Mouse (Mus musculus) ES-E14 (cell line): ENCODE measurements at regions not wholly inside any gene's neighbourhood (a gene's known extent, or its start where the extent isn't known, plus 50 kb on each side); places are given as distances from the start of the nearest gene placed in this dataset.

ENCODE experiments used
- DNase-seq: peaks from one replicate; pipeline ENCODE4 v3.0.0-alpha.2; 2013; ENCODE audit warnings: low read depth, low spot score
- H3K27ac ChIP-seq: 2 replicates; pipeline ENCODE4 v1.5.1; 2012; ENCODE audit warnings: low read depth, mild to moderate bottlenecking, low read length, moderate library complexity, mixed read lengths; ENCODE audit not compliant: poor library complexity, insufficient read depth, severe bottlenecking
- H3K36me3 ChIP-seq: 2 replicates; pipeline ENCODE4 v1.6.1; 2012; ENCODE audit warnings: mild to moderate bottlenecking, low read length, moderate library complexity, mixed read lengths; ENCODE audit not compliant: control insufficient read depth, poor library complexity, insufficient read depth, severe bottlenecking
- H3K4me1 ChIP-seq, 2 experiments: fragments of 150-350 bp in 1 of 2; sonication (generic) in 1 of 2; 2 replicates each; pipeline ENCODE4 v1.6.1; 2012; ENCODE audit warnings: low read length in 2 of 2, mild to moderate bottlenecking in 1 of 2, mixed read lengths in 1 of 2; ENCODE audit not compliant: control insufficient read depth in 2 of 2, insufficient read depth in 2 of 2, poor library complexity in 1 of 2
- H3K4me3 ChIP-seq, 2 experiments: fragments of 150-350 bp in 1 of 2; sonication (generic) in 1 of 2; 2 replicates each; pipeline ENCODE4 v1.5.1; 2012; ENCODE audit warnings: low read length in 2 of 2, low read depth in 1 of 2, mild to moderate bottlenecking in 1 of 2, mixed read lengths in 1 of 2; ENCODE audit not compliant: insufficient read depth in 1 of 2, poor library complexity in 1 of 2, severe bottlenecking in 1 of 2
- H3K9ac ChIP-seq: 2 replicates; pipeline ENCODE4 v1.6.1; 2012; ENCODE audit warnings: low read depth, mild to moderate bottlenecking, low read length, mixed read lengths; ENCODE audit not compliant: poor library complexity, insufficient read depth, severe bottlenecking
- H3K9me3 ChIP-seq: fragments of 150-350 bp; sonication (generic); 2 replicates; pipeline ENCODE4 v1.6.1; 2012; ENCODE audit warnings: low read depth, mild to moderate bottlenecking, low read length; ENCODE audit not compliant: control insufficient read depth, insufficient read depth
- CHD2 ChIP-seq: IDR thresholded peaks from 2 replicates; pipeline ENCODE4 v1.6.1; 2014; ENCODE audit warnings: mild to moderate bottlenecking, low read depth, low read length, inconsistent platforms
- HCFC1 ChIP-seq: IDR thresholded peaks from 2 replicates; pipeline ENCODE4 v1.6.1; 2012; ENCODE audit warnings: low read length, inconsistent platforms, borderline replicate concordance; ENCODE audit not compliant: insufficient read depth
- MAFK ChIP-seq: IDR thresholded peaks from 2 replicates; pipeline ENCODE4 v1.6.1; 2014; ENCODE audit warnings: mild to moderate bottlenecking, low read depth, low read length, inconsistent platforms; ENCODE audit not compliant: insufficient read depth
- ZC3H11A ChIP-seq: IDR thresholded peaks from 2 replicates; pipeline ENCODE4 v1.6.1; 2012; ENCODE audit warnings: low read depth, mild to moderate bottlenecking, inconsistent platforms, low read length, borderline replicate concordance
- ZNF384 ChIP-seq: IDR thresholded peaks from 2 replicates; pipeline ENCODE4 v1.6.1; 2012; ENCODE audit warnings: low read depth, low read length, inconsistent platforms
- in situ Hi-C, 2 experiments: fragments of 600-800 bp; cut with MboI; formaldehyde crosslinking; loops; one replicate each; pipeline ENCODE4 v1.15.1; 2025; ENCODE audit warnings: low sequenced_read_pairs in 2 of 2, inconsistent platforms in 1 of 2; ENCODE audit not compliant: unreplicated experiment in 2 of 2

GRCm38 (mm10) chrX:158745766-158746541, 464.2 kb upstream of the Rps6ka3 start:
- Histone ChIP-seq H3K4me1 (no peaks in the 10 kb centered on the region), H3K27ac (no peak overlapping the region), H3K9ac (no peak overlapping the region), H3K4me3 (no peak overlapping the region), H3K36me3 (no peaks in the 10 kb centered on the region), H3K9me3 (no peaks in the 10 kb centered on the region)
- DNase-seq: no peak
- TF ChIP-seq HCFC1 (no peak), ZNF384 (no peak), CHD2 (no peak), ZC3H11A (no peak), MAFK (no peak)
- in situ Hi-C loops: no loop called here
